Mouse (Mus musculus): ENCODE measurements around the gene Tmbim4. TPM values are rescaled to one million over a fixed set of nuclear protein-coding genes. Genes with fewer than 3 reads are reported as not detected.

The Tmbim4 gene
- polyA plus RNA-seq, 1 experiment: 97.3 TPM

GRCm38 (mm10) chr10:120236855-120237254 is 35.5 kb downstream of the Tmbim4 start:
- Histone ChIP-seq H3ac (ENCODE audit: control insufficient read depth, insufficient read length, low read depth) (no peak overlapping the region), H3K27me3 (ENCODE audit: control insufficient read depth, insufficient read depth, insufficient read length) (peaks cover 22% of the 10 kb centered on the region), H3K79me2 (ENCODE audit: control insufficient read depth, insufficient read depth) (no peaks in the 10 kb centered on the region), H3K4me3 (ENCODE audit: insufficient read depth, poor library complexity, severe bottlenecking) (no peak overlapping the region), H3K36me3 (ENCODE audit: control insufficient read depth, insufficient read depth) (peaks cover 14% of the 10 kb centered on the region), H3K79me3 (ENCODE audit: low read depth) (no peaks in the 10 kb centered on the region)
- no peak for TF ChIP-seq MAX (IDR thresholded peaks at IDR 0.05)
- no peak for TF ChIP-seq CTCF (IDR thresholded peaks at IDR 0.05; ENCODE audit: control insufficient read depth, insufficient read depth, insufficient read length)
- no peak for TF ChIP-seq USF1 (IDR thresholded peaks at IDR 0.05; ENCODE audit: low read depth)
- TF ChIP-seq CEBPB (IDR thresholded peaks at IDR 0.05; ENCODE audit: low read depth): no peak
- no peak for TF ChIP-seq FOSL1 (IDR thresholded peaks at IDR 0.05; ENCODE audit: insufficient read depth, low read length, poor library complexity, severe bottlenecking)
- TF ChIP-seq MYOG (IDR thresholded peaks at IDR 0.05; ENCODE audit: control insufficient read depth, extremely low read depth, insufficient read length): no peak
- TF ChIP-seq MYOD1 (IDR thresholded peaks at IDR 0.05; ENCODE audit: control insufficient read depth, insufficient read length, low read depth): no peak

DNA sequence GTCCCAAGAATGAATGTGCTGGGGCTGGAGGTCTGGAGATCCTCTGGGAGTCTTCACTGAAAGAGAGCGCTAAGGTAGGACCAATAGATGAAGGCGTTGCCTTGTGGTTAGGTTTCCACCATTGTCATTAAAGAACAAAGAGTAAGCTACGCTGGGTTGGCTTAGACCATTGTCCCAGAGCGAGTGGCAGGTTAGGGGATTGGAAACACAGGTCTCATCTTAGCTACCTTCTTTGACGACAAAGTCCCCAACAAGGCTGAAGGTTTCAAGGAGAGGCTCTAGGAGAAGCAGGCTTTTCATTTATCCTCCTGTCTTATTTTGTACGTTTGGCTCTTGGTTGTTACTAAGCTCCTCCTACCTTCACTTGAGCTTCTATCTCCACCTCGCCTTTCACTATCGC is 36.9 kb downstream of the Tmbim4 start:
- no peak overlapping the region for H3ac ChIP-seq (ENCODE audit: control insufficient read depth, insufficient read length, low read depth)
- TF ChIP-seq MAX (IDR thresholded peaks at IDR 0.05): no peak
- TF ChIP-seq CTCF (IDR thresholded peaks at IDR 0.05; ENCODE audit: control insufficient read depth, insufficient read depth, insufficient read length): no peak
- TF ChIP-seq CEBPB (IDR thresholded peaks at IDR 0.05; ENCODE audit: low read depth): no peak
- no peak for TF ChIP-seq MYOD1 (IDR thresholded peaks at IDR 0.05; ENCODE audit: control insufficient read depth, insufficient read length, low read depth)
- TF ChIP-seq MYOG (IDR thresholded peaks at IDR 0.05; ENCODE audit: control insufficient read depth, extremely low read depth, insufficient read length): no peak
- no peak for TF ChIP-seq FOSL1 (IDR thresholded peaks at IDR 0.05; ENCODE audit: insufficient read depth, low read length, poor library complexity, severe bottlenecking)
- no peak for TF ChIP-seq USF1 (IDR thresholded peaks at IDR 0.05; ENCODE audit: low read depth)
- no peak overlapping the region for H3K4me3 ChIP-seq (ENCODE audit: insufficient read depth, poor library complexity, severe bottlenecking)
- no peaks in the 10 kb centered on the region for H3K79me2 ChIP-seq (ENCODE audit: control insufficient read depth, insufficient read depth)
- H3K36me3 ChIP-seq (ENCODE audit: control insufficient read depth, insufficient read depth): no peaks in the 10 kb centered on the region
- no peaks in the 10 kb centered on the region for H3K79me3 ChIP-seq (ENCODE audit: low read depth)
- peaks cover 22% of the 10 kb centered on the region for H3K27me3 ChIP-seq (ENCODE audit: control insufficient read depth, insufficient read depth, insufficient read length)

- no peak overlapping the region for H3ac ChIP-seq (ENCODE audit: control insufficient read depth, insufficient read length, low read depth)
- TF ChIP-seq MAX (IDR thresholded peaks at IDR 0.05): no peak
- no peak for TF ChIP-seq CEBPB (IDR thresholded peaks at IDR 0.05; ENCODE audit: low read depth)
- no peak for TF ChIP-seq USF1 (IDR thresholded peaks at IDR 0.05; ENCODE audit: low read depth)
- no peak for TF ChIP-seq MYOG (IDR thresholded peaks at IDR 0.05; ENCODE audit: control insufficient read depth, extremely low read depth, insufficient read length)
- no peak for TF ChIP-seq CTCF (IDR thresholded peaks at IDR 0.05; ENCODE audit: control insufficient read depth, insufficient read depth, insufficient read length)
- TF ChIP-seq FOSL1 (IDR thresholded peaks at IDR 0.05; ENCODE audit: insufficient read depth, low read length, poor library complexity, severe bottlenecking): no peak
- no peak for TF ChIP-seq MYOD1 (IDR thresholded peaks at IDR 0.05; ENCODE audit: control insufficient read depth, insufficient read length, low read depth)
- no peaks in the 10 kb centered on the region for H3K36me3 ChIP-seq (ENCODE audit: control insufficient read depth, insufficient read depth)
- peaks cover 24% of the 10 kb centered on the region for H3K27me3 ChIP-seq (ENCODE audit: control insufficient read depth, insufficient read depth, insufficient read length)
- no peaks in the 10 kb centered on the region for H3K79me3 ChIP-seq (ENCODE audit: low read depth)
- H3K4me3 ChIP-seq (ENCODE audit: insufficient read depth, poor library complexity, severe bottlenecking): no peak overlapping the region
- no peaks in the 10 kb centered on the region for H3K79me2 ChIP-seq (ENCODE audit: control insufficient read depth, insufficient read depth)
Observed at GRCm38 (mm10) chr10:120239476-120239875, 38.1 kb downstream of the Tmbim4 start.

DNA sequence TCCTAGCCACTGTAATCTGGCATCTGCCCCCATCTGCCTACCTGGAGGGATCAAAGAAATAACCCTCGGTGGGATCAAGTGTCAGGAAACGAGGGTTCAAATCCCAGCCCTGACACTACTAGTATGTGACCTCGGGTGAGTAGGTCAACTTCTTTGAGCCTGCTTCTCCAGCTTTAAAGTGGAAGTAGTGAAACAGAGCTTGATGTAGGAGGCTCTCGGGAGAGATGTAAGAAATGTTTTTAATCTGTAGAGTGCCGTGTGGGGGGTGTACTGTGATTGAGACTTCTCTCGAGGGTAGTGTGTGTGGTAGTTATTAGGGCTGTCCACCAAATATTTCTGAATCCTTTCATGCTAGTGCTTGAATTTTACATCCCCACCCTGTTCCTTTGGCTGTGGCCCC is 41.0 kb downstream of the Tmbim4 start:
- no peaks in the 10 kb centered on the region for H3K36me3 ChIP-seq (ENCODE audit: control insufficient read depth, insufficient read depth)
- H3K79me3 ChIP-seq (ENCODE audit: low read depth): no peaks in the 10 kb centered on the region
- H3K79me2 ChIP-seq (ENCODE audit: control insufficient read depth, insufficient read depth): no peaks in the 10 kb centered on the region
- no peak overlapping the region for H3ac ChIP-seq (ENCODE audit: control insufficient read depth, insufficient read length, low read depth)
- TF ChIP-seq MYOD1 (IDR thresholded peaks at IDR 0.05; ENCODE audit: control insufficient read depth, insufficient read length, low read depth): no peak
- TF ChIP-seq MAX (IDR thresholded peaks at IDR 0.05): no peak
- no peak for TF ChIP-seq CEBPB (IDR thresholded peaks at IDR 0.05; ENCODE audit: low read depth)
- TF ChIP-seq MYOG (IDR thresholded peaks at IDR 0.05; ENCODE audit: control insufficient read depth, extremely low read depth, insufficient read length): no peak
- no peak for TF ChIP-seq CTCF (IDR thresholded peaks at IDR 0.05; ENCODE audit: control insufficient read depth, insufficient read depth, insufficient read length)
- TF ChIP-seq USF1 (IDR thresholded peaks at IDR 0.05; ENCODE audit: low read depth): no peak
- no peak for TF ChIP-seq FOSL1 (IDR thresholded peaks at IDR 0.05; ENCODE audit: insufficient read depth, low read length, poor library complexity, severe bottlenecking)
- H3K4me3 ChIP-seq (ENCODE audit: insufficient read depth, poor library complexity, severe bottlenecking): no peak overlapping the region
- H3K27me3 ChIP-seq (ENCODE audit: control insufficient read depth, insufficient read depth, insufficient read length): peaks cover 25% of the 10 kb centered on the region

DNA sequence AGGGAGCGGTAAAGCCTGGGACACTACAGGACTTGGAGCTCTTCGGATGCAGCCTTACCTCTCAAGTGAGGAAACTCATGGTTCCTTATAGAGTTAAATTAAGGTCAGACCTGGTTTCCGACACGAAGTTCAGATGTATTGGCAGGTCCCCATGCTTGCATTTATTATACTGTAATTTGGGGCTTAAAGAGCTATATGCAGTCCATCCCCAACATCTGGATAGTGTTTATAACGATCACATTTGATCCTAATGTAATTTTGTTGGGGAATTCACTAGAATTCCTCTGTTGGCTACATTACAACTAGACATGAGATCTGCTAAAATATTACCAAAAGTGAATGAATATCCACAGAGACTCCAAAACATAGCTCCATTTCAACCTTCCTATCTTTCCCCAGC is 44.3 kb downstream of the Tmbim4 start:
- Histone ChIP-seq H3ac (ENCODE audit: control insufficient read depth, insufficient read length, low read depth) (no peak overlapping the region), H3K4me3 (ENCODE audit: insufficient read depth, poor library complexity, severe bottlenecking) (no peak overlapping the region)

More for the DNA sequence above, 44.3 kb downstream of the Tmbim4 start:
- Histone ChIP-seq H3K79me3 (ENCODE audit: low read depth) (no peaks in the 10 kb centered on the region), H3K27me3 (ENCODE audit: control insufficient read depth, insufficient read depth, insufficient read length) (peaks cover 10% of the 10 kb centered on the region), H3K36me3 (ENCODE audit: control insufficient read depth, insufficient read depth) (no peaks in the 10 kb centered on the region), H3K79me2 (ENCODE audit: control insufficient read depth, insufficient read depth) (no peaks in the 10 kb centered on the region)
- TF ChIP-seq MAX (IDR thresholded peaks at IDR 0.05) (no peak), USF1 (IDR thresholded peaks at IDR 0.05; ENCODE audit: low read depth) (no peak), MYOG (IDR thresholded peaks at IDR 0.05; ENCODE audit: control insufficient read depth, extremely low read depth, insufficient read length) (no peak), FOSL1 (IDR thresholded peaks at IDR 0.05; ENCODE audit: insufficient read depth, low read length, poor library complexity, severe bottlenecking) (no peak), MYOD1 (IDR thresholded peaks at IDR 0.05; ENCODE audit: control insufficient read depth, insufficient read length, low read depth) (no peak), CEBPB (IDR thresholded peaks at IDR 0.05; ENCODE audit: low read depth) (no peak), CTCF (IDR thresholded peaks at IDR 0.05; ENCODE audit: control insufficient read depth, insufficient read depth, insufficient read length) (no peak)
